Mouse (Mus musculus) yolk sac, embryonic 10.5 days (tissue): Measurements from ENCODE around the gene Sh3bgrl.
A peak's percentile ranks its signal among the peaks of the same experiment; 100 is the strongest.

ENCODE experiments used
- DNase-seq: peaks from one replicate; pipeline ENCODE4 v3.0.0-alpha.2; 2017; ENCODE audit warnings: low spot score

The Sh3bgrl gene

GRCm38 (mm10) chrX:109095245-109096242, at the start of gene Sh3bgrl:
Gene Sh3bgrl, plus strand, starts transcription at chrX:109095365.
- peak; percentile 71 for DNase-seq

GRCm38 (mm10) chrX:109047773-109048172, 47.4 kb upstream of the Sh3bgrl start:
- DNase-seq: no peak

GRCm38 (mm10) chrX:109071719-109072118, 23.4 kb upstream of the Sh3bgrl start:
- no peak for DNase-seq

- DNase-seq: no peak
Measured at GRCm38 (mm10) chrX:109075716-109076115, 19.4 kb upstream of the Sh3bgrl start.

- DNase-seq: no peak
Measured at GRCm38 (mm10) chrX:109076355-109076754, 18.8 kb upstream of the Sh3bgrl start.

GRCm38 (mm10) chrX:109079354-109079753, 15.8 kb upstream of the Sh3bgrl start:
- DNase-seq: peak; percentile 42

DNA sequence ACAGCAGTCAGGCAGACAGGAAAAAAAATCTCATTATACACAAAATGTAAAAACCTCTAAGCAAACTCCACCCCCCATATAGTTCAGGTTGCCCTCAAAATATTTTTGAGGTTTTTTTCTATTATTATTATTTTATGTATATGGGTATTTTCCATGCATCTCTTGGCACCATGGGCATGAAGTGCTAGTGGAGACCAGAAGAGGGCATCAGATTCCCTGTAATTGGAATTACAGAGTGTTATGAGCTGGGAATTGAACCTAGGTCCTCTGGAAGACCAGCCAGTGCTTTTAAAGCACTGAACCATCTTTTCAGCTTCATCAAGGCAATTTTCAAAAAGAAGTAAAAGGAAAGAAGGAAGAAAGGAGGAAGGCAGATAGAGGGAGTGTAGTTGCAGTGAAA, 8.1 kb upstream of the Sh3bgrl start:
- DNase-seq: no peak

DNA sequence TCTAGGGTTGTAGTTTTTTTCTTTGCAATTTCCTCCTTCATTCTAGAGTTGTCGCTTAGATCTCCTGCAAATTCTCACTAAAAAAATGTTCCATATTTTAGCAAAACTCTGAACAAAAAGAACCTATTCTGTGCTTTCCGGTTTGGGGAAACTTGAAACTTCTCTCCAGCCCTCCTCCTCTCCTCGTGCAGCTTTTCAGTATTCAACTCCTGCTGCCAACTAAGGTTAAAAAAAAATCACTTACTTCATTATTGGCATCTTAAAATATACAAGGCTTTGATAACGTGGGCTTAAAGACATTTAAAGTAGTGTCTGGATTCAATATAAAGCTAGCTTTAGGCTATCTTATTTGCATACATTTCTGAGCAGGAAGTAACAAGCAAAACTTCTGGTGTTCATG, 365 bp upstream of the Sh3bgrl start:
- no peak for DNase-seq

GRCm38 (mm10) chrX:109098511-109098910, 3.3 kb downstream of the Sh3bgrl start:
- DNase-seq: no peak

DNA sequence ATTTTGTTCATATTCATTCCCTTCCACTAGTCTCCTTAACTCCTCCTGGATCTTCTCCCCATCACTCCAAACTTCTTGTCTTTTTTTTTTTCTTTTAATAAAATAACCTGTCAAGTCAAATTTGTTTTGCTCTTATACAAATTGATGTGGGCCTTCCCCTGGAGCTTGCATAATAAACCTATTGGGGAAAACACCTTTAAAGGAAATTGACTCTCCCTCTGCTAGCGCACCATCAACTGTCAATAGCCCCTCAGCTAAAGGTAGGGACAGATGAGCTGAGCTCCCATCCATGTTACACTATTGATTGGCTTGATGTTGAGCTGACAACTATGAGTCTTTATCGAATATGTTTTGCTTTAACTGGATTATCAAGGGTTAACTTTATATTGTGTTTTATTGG, 5.3 kb downstream of the Sh3bgrl start:
- no peak for DNase-seq

DNA sequence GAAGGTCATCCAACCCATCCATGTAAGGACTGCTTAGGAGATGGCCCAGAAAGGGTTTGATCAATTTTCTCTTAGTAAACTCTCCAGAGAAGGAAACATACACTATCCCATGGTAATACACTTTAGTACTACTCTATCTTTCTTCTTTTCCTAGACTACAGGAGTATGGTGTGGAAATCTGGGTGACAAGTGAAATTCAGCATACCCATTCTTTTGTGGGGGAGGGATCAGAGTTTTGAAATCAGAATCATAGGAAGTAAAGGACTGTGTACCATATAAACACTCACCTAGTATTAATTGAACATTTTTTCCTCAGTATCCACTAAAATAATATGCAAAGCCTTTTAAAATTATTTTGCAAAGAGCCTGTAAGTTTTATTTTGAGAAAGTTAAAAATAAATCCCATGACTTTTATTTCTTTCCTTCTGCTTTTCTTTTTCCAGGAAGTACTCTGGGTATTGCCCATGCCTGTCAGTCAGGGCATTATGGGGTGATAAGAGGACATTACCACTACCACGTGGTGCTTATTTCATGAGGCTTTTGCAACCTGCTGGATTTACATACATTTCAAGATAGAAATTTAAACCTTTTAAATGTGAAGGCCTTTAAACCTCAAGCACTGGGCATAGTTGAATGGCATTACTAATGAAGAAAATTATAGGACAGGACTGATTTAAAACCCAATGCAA, 13.1 kb downstream of the Sh3bgrl start:
- no peak for DNase-seq

DNA sequence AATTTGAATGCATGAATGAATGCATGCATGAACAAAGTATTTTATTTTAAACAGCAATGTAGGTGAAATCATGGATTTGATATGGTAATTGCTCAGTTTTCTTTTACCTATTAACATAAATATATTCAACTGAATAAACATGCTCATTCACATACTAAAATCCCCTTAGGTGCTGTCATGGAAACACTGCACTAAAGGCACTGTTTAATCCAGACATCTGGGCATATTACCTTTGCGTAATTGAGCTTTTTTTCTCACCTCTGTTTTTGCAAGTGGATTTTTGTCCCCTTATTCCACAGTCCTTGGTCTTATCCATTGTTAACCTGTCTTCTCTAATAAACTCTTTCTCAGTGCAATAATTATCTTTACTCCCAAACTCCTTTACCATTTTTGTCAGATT, 17.7 kb downstream of the Sh3bgrl start:
- no peak for DNase-seq

DNA sequence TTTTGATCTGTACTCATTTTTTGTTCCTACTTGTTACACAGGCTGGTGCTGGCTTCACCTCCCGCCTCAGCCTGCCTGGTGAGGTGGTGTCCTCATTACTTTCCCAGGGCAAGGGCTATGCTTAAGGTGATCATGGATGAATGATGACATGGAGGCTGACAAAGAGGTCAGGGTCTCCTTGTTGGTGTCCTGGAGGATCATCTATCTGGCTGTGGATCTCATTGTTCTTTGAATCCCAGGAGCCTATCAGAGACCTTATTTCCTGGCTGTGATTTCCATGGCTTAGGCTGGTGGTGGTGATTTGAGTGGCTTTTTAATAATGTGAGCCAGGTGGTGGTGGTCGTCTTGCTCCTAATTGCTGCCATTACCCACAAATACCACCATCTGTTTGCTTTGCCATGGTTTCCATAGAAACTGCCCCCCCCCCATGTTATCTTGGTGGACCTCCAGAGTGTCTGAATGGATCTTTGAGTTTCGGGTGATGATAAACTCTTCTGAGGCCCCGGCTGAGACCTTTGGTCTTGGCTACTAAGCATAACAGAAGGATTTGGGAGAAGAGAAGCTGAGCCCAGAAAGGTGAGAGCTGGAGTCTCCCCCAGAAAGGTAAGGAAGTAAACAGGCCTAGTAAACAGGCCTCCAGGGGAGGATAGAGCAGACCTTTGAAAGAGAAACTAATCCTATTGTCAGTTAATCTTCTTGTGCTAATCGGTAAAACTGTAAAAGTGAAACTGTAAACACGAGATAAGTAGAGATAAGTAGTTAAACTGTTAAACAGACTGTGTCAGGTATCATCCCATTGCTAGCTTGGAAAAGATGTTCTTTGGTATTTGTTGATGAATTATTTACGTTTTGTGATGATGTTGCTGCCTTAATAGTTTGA, 18.5 kb downstream of the Sh3bgrl start:
- DNase-seq: no peak

DNA sequence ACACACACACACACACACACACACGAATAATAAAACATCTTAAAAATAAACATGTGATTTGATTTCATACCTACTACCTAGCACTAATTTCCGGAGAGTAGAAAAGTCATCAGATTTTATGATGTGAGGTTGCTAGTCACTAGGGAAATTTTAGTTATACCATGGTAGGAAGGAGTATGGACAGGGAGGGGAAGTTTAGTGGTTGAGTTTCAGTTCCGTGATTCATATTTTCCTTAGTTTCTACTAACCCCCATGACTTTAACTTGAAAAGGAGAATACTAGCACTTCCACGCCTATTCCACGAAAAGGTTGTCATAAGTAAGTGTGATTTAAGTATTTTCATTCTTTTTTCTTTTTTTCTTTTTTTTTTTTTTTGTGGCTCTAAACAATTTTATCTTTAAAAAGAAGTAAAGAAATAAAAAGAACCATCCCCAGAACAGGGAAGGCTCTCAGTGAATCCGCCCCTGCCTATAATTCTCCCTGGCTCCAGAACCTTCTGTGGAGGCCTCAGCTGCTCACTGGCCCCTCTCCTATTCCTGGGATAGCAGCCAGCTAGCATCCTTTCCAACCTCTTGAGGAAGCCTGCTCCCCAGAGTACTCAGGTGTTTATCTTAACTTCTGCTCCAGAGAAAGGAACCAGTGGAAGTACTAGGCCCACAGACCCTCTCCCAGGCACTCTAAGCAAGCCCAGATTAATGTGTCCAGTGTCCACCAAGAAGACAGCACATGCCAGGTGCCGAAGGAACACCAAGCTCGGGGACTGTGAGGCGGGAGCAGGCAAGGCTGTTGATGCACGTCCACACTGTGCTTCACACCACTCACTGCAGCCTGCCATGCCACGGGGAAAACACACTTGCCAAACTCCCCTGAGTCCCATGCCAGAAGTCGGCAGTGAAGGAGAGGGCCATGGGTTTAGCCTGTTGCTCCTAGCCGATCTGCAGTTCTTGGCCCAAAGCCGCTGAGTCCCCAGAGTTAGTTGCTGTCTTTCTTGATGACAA, 25.0 kb downstream of the Sh3bgrl start:
- no peak for DNase-seq

DNA sequence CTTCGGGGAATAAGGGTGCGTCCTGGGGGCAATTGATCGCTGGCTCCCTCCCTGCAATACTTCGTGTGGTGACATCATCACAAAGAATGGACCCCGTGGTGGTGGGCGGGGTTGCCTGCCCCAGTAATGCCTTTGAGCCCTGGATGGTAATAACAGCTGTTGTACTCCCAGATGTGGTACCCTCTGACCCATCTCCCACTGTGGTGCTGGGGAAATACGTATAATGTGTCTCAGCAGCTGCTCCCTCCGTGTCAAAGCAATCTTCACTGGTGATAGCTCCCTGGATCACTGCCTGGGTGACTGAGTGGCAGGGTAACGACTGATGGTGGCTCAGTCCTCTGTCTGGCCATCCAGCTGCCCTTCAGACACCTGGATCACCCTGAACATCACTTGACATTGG, 26.0 kb downstream of the Sh3bgrl start:
- DNase-seq: no peak

GRCm38 (mm10) chrX:109122670-109123069, 27.5 kb downstream of the Sh3bgrl start:
- no peak for DNase-seq

DNA sequence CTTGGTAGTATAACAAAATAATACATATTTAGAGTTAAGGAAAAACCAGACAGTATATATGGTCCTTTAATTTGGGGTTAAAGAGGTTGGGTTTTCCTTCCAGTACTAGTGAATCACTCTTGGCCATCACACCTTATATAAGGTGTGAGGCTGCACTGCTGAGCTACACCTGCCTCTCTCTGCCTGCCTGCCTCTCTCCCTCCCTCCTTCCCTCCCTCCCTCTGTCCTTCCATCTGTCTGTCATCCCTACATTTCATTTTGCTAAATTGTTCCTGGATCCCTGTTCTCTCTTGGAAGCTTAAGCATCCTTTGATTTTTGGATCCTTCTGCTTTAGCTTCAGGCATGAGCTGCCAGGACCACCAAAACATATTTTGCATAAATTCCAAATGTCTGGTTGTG, 28.6 kb downstream of the Sh3bgrl start:
- no peak for DNase-seq

GRCm38 (mm10) chrX:109126847-109127246, 31.7 kb downstream of the Sh3bgrl start:
- DNase-seq: no peak

DNA sequence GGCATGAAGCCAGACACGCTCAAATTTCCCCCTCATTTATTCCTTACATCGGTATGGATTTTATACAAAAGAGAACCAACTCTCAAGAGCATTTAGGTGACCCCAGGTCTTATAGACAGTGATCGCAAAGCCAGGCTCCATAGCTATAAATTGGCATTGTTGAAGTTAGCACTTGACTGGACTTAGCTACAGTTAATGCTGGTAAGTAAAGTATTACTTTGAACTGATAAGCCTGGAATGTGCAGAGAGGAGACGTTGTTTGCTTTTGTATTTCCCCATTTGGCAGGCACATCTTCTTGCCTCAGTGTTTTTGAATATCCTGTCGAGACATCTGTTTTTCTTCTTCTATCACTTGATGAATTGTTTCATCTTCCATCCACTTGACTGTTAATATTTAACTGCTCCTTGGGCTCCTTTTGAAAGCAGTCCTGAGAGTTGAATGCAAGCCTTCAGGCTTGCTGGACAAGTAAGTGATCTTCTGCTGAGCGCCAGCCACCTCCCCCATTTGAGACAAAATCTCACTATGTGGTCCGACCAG, 32.5 kb downstream of the Sh3bgrl start:
- DNase-seq: no peak

GRCm38 (mm10) chrX:109130066-109130465, 34.9 kb downstream of the Sh3bgrl start:
- DNase-seq: no peak

GRCm38 (mm10) chrX:109131834-109132233, 36.7 kb downstream of the Sh3bgrl start:
- DNase-seq: no peak
